Mouse (Mus musculus) liver, adult 2 months (tissue): Measurements from ENCODE around the gene Plpp6.

Experiments used
- CTCF ChIP-seq: fragments of 200-500 bp; IDR thresholded peaks from 2 replicates; pipeline ENCODE4 v1.5.1; 2011; ENCODE audit warnings: low read depth, low read length, control low read depth
- POLR2A ChIP-seq: fragments of 200-500 bp; IDR thresholded peaks from 2 replicates; pipeline ENCODE4 v1.6.1; 2011; ENCODE audit warnings: low read length, control low read depth; ENCODE audit not compliant: insufficient read depth; ENCODE audit errors: extremely low read depth

GRCm38 (mm10) chr19:28967652-28968051 lies 3.9 kb downstream of the Plpp6 start, which contains the start of gene 4430402I18Rik:
- TF ChIP-seq POLR2A = no peak
- no peak for TF ChIP-seq CTCF
